Mouse (Mus musculus) kidney, adult 9 months (tissue): ENCODE measurements around the gene Ccdc177.

Experiments
- DNase-seq: peaks from one replicate; pipeline ENCODE4 v3.0.0; 2022

The Ccdc177 gene

DNA sequence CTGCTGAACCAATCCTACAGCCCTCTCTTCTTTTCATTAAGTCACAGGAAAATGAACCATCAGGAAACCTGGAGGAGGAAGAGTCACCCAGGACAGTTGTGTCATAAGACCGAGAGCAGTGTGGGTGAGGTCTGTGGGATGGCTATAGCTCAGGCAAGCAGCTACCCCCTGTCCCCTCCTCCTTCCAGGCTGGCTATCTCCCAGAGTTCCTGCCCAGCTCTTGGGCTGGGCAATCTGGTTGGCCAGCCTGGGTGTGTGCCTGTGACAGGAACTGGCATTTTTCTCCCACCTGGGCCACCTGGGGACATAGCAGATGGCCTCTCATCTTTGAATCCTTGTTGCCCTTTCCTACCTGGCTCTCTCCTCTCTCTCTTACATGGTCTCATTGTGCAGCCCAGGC lies 23.4 kb upstream of the Ccdc177 start:
- DNase-seq, result no peak

DNA sequence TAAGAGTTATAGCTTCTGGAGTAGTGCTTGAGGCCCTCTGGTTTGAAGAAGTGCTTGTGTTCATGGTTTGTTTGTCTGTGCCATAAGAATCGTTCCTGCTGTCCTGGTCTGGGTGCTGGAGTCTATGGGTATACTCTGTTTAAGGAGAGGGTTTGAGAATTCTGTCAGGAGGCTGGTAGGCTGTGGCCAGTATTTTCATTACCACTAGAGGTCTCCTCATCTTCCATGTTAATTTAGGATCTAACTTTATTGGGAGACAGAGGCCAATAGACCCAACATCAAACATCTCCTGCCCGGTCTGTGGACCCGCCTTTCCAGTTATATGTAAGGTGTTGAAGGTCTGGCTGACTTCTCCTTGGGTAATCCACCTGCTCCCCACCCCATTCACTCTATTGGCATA lies 22.4 kb upstream of the Ccdc177 start:
- DNase-seq, result peak; percentile 57

DNA sequence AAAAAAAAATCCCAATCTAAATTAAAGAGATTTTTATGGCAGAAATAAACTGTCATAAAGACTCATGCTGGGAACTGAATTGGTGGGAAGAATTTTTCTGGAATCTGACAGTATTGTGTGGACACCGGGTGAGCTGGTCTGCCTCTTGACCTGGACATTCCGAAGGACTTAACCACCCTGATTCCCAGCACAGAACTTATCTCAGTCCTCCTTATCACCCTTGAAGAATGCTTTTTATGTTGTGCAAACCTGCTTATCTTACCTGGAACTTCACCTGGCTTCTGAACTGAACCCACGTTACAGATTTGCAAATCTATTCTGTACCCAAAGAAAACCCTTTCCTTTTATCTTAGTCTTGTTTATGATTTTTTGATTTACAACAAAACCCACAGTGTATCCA lies 21.7 kb upstream of the Ccdc177 start:
- no peak for DNase-seq

DNA sequence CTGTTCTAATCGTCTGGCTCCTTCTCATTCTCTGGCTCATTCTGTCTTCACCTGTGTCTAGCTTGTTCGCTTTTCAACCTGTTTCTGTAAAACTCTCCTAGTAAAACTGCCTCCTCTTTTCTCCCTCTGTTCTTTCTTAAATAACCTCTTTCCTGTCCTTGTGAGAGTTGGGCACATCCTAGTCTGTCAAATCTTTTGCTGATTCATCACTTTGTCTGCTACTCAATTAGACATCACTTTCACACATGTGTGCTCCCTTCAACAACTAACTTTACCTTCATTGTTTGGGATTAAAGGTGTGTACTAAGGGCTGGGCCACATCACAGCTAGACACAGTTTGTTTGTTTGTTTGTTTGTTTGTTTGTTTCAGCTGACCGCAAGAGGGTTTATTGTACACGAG lies 19.3 kb upstream of the Ccdc177 start:
- DNase-seq, result no peak

DNA sequence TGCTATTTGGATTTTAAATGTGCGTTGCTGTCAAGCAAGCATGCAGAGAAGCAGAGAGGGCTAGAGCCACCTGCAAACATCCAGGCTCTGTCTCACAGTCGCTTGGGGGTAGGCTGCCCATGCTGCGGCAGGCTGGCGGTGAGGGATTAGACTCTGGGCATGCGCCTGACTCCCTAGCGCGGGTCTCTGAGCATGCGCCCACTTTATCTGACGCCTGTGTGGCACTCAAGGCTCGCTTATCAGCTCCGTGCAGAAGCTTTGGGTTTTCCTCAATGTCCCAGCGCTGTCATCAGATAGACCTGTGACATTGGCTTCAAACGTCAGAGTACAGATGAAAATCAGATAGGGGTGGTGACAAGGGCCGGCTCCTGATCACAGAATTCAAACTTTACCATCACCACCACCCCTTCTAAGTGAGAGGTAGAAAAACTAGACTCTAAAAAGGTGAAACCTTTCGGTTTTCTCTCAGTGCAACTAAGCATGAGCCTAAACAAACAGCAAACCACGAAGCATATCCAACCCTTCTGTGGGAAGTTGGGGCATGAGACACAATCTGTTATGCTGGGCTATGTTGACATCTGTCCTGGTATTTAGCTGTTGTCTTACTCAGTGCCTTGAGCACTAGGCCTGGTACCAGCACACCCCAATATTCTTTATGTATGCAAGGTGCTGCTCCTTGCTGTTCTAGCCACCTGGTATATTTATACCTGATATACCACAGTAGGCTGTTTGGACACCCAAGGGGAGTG lies 17.9 kb upstream of the Ccdc177 start:
- no peak for DNase-seq

DNA sequence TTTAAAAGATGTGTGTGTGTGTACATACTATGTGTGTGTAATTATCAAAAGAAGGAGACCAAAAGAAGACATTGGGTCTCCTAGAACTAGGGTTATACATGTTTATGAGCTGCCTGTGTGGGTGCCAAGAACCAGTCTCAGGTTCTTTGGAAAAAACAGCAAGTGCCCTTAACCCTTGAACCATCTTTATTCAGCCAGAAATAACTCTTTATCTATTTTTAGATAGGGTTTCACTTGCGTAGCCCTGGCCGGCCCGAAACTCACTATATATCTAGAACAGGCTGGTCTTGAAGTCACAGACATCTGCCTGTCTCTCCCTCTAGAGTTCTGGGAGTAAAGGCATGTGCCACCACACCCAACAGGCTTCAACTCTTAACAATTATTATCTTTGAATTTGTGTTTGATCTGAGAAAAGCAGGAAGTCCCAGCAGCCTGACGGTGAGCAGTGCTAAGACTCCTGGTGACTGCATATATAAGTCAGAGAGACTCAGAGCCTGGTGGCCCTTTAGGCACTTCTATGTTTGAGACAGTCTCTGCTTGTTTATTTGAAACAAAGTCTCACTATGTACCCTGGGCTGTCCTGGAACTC lies 15.7 kb upstream of the Ccdc177 start:
- no peak for DNase-seq

DNA sequence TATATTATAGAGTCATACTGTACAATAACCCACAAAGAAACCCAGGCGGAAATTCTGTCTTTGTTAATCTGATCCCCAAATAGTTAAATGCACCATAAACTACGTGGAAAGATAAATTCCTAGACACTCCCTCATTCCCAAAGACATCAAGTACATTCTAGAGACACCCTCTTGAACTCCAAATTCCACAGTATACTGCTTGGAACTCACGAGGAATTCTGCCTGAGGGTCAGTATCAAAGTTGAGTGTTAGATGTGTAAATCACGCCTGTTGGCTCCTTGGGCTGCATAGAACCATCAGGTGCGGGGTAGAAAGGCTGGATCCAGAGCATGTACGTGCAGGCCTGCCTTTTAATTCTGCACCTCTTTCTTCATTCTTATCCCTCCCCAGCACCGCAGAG lies 14.3 kb upstream of the Ccdc177 start:
- no peak for DNase-seq

DNA sequence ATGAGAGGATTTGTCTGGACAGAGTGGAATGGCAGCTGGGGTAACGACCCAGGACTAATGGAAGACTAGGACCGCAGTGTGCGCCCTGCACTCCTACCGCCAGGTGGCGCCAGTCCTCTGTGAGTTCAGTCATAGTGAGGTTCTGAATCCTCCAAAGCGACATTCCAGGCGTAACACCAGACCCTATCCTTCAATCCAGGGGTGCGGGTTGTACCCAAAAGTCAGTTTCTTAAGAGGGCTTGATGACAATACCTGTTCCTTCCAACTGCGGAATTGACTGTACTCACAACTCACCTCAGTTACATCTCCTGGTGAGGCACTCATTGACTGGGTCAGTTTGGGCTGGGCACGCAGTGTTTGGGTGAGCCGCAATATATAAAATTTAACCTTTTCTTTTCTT lies 9.2 kb upstream of the Ccdc177 start:
- peak; percentile 84 for DNase-seq

DNA sequence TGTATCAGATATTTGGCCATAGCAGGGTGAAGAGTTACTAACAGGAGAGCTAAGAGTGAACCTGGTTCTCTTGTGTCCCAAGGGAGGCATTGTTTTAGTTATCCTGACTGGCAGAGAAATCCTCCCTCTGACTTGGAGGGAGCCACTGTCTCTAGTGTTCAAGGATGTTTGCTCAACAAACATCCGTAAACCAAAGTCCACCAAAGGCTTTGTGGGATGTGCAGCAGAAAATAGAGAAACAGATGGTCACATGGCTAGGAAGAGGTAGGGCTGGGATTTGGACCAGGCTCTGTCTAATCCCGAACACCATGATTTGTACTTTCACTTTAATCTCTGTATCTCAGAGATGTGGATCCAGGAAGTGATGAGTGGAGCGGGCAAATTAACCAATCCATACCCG lies 3.6 kb upstream of the Ccdc177 start:
- no peak for DNase-seq

DNA sequence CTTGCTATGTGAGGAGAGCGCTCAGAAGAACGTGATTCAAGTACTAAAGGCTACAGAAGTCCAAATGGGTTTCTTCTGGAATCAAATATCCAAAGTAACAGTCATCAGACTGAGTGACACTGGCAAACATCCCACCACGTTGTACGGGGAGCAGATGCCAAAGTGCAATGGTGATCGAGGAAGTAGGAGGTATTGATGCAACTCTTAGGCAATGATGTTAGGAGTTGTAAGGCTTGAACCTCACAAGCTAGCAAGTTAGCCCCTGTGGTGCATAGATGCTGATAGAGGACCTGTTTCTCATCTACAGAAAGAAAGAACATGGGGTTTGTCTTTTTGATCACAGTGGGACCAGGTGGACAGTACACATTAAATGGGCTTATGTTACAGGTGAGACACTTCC lies 2.5 kb upstream of the Ccdc177 start:
- DNase-seq, result no peak

DNA sequence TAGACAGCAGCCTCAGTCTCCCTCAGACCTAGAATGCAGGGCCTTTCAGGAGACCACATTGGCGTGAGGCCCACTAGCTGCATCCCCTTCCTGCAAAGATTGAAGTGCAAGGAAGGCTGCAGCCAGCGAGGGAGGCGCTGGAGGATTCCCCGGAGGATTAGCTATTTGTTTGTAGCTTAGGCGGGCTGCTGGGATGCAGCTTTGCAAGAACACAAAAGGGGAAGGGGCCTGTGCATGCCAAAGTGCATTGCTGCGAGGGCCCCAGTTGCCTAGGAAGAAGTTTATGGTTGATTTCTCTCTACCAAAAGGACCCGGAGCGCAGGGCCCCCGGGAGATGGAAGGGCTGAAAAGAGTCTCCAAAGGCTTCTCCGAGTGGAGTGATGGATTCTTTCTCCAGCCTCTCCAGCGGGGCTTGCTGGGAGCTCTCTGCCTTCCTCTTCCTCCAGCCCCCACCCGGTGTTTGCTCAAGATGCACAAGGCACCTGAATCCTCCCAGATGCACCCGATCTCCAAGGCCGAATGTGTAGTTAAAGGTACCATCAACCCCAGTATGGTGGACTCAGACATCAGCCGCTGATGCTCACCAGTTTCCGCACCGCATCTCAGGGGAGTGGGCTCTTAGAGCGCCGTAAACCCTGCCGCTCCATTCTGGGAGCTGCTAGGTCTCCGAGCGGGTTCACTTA lies 633 bp downstream of the Ccdc177 start:
- DNase-seq, result no peak

DNA sequence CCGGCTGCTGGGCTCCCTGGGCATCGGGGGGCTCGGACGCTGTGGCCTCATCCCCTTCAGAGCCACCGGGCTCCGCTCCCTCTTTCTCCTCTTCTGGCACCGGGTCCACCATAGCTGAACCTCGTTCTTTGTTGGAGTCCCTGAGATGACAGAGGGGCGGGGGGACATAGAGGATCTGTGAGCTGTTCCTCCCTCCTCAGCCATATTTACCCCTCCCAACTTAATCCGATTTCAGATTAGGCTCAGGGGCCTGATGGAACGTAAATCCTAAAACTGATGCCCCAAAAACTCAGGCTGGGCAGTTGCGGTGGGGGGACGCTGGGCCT lies 1.1 kb downstream of the Ccdc177 start:
- DNase-seq, result no peak

DNA sequence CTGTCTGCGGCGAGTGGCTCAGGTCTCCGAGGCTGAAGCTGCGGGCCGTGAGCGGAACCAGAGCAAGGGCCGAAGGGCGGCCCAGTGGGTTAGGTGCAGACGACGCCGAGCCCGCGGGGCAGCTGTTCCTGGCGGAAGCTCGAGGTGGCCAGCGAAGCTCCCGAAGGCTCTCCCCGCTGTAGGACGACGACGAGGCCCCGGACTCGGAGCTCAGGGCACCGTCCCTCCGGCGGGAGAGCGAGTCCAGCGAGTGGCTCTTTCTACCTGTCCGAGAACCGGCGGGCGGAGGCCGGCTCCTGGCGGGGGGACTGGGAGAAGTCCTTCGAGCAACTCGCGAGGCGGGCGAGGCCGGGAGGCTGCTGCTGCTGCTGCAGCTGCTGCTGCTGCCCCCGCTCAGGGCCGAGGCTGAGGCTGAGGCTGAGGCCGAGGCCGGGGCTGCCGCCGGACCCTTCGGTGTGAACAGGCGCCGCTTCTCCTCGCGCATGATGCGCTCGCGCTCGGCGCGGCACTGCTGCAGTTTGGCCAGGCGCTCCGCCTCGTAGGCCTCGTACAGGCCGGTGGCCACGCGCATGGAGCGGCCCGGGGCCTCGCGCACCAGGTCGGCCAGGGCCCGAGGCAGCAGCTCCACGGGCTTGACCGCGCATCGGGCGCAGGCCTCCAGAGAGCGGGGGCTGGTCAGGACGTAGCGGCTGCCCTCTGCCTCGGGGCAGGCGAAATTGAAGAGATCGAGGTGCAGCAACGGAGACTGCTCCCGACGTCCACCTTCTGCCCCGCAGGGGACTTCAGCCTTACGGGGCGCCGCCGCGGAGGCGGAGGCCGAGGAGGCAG lies 1.7 kb downstream of the Ccdc177 start:
- no peak for DNase-seq

DNA sequence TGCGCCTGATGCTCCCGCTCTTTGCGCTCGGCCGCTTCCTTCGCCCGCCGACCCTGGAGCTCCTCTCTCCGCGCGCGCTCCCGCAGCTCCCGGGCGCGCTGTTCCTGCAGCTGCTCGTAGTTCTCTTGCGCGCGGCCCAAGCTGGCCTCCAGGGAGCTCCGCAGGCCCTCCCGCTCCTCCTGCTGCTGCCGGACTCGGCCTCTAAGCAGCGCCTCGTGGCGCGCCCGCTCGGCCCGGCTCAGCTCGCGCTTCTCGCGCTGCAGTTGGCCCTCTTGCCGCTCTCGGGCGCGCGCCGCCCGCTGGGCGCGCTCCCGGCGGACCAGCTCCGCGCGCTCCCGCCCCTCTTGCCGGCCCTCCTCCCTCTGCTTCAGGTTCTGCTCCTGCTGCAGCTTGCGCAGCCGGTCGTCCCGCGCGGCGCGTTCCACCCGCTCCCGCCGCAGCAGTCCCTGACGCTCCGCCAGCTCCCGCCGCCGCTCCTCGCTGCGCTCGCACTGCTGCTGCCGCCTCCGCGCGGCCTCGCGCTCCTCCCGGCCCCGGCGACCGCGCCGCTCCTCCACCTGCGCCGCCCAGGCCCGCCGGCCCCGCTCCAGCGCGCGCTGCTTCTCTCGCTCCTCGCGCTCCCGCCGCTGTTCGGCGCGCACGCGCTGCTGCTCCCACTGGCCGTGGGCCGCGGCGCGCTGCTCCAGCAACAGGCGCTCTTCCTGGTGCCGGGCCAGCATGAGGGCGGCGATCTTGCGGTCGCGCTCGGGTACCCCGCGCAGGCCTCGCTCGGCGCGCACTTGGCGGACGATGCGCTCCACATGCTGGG lies 2.5 kb downstream of the Ccdc177 start:
- DNase-seq, result peak; percentile 68

DNA sequence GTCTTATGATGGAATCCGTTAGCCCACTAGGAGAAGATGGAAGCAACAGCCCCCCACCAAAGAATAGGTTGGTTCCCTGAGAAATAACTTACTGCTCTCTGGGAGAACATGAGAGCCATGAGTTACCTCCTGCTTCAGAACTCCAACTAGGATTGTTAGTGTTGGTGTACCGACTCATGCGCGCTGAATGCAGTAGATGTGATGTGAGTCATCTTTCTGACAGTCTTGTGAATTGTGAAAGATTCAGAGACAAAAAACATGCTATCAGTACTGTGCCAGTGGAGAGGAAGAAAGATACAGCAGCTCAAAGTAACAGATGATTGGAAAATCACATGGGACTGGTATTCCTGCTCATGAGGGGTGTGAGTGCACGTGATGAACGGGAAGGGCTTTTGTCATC lies 8.9 kb downstream of the Ccdc177 start:
- no peak for DNase-seq

DNA sequence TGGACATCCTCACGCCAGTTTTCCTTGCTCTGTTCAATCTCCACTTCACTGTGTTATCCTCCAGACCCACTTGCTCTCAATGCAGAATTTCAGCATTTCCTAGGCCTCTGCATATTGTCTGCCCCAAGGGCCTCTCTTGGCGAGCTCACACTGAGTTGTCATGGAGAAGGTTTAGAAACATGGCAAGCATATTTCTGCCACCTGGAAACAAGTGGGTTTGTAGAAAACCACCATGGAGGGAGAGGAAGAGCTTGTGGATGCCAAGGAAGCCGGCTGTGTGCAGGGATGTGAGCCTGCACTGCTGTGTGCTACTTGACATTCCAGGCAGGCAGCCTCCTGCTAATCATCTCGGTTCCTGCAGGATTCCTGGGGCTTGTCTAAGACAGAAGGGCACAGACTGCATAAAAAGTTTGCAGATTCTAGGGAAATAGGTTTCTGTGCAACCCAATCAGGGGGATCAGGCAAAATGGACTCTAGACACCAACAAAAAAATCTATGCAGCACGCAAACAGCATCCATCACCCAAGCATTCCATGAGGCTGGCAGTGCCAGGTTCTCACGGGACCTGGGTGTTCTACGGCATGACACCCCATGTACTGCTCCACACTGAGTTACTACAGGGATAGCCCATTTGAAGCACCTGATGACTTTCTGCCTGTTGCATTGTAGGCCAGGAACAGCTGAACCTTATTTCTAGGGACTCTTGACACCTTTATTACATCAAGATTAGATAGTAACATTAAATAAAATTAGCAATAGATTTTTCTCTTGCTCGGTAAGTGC lies 14.3 kb downstream of the Ccdc177 start:
- DNase-seq, result no peak

DNA sequence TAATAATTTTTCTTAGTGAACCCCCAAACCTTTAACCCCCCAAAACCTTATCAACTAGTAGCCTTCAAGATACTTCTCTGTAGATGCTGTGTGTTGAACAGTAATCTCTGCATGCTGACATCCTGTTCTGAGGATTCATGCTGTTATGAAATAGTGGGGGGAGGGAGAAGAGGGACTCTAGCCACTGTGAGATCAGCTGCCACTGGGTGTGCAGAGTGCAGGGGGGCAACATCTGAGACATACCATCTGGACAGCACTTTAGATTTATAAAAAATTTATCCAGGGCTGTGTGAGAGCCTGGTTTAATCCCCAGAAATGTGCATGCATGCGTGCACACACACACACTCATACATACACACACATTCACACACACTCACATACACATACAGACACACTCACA lies 15.9 kb downstream of the Ccdc177 start:
- DNase-seq, result no peak

DNA sequence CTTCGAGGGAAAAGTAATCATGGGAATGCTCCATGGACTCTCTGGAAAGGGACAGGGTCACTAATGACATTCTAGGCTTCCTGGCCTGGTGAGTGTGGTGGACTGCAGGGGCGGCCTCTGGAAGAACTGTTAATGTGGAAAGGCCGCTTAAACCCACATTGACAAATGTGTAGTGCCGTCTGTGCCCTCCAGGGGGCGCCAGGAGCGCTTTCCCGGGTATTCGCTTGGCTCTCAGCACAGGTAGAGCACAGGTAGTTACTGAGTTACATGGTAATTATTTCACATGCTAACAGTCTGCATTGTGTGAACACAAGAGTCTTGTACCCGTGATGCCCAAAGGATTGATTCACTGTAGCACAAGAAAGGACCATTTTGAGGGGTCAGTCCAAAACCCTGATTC lies 21.0 kb downstream of the Ccdc177 start:
- DNase-seq, result peak; percentile 48

DNA sequence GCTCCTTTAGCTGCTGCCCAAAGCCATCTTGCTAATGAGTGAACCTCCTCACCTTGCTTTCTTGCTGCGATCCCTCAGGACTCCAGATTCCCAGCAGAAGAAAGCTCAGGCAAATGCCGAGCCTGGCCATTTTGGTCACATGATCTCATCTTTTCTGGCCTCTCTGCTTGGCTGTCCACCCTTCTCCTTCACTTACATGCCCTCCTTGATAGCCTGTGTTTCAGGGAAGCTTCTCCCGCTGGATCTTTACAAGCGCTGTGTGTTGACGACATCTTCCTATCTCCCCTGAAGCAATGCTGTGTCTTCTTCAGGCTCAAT lies 23.2 kb downstream of the Ccdc177 start:
- DNase-seq, result no peak

DNA sequence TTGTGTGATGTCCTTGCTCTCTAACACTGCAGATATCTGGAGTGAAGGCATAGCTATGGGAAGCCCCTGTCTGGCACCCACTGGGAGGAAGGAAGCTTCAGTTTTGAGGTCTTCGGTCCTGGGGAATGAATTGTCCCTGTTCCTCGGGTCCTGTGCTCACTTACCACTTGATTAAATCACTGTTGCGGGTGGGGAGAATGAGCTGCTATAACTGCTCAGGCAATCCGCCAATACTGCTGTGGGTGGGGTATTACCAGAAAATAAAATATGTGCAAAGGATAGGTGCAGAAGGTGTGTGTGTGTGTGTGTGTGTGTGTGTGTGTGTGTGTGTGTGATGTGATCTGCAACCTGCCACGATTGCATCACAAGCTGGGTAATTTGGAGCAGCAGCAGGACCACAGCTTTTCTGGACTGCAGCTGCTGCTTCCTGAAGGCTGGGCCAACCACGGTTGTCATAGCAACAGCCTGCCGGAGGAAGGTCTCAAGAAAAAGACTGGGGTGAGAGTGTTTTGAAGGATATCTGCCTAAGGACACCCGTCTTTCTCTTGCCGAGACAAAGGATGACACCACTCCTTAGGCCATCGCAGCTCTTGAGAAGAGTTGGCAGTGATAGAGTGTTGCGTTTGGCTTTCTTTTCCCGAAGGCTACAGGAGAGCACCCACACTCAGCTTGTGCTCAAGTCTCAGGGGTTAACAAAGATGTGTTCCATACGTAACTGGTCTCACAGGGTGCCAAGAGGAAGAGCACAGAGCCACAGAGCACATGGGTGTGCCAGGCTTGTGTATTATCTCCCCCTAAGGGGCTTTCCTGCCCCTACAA lies 23.8 kb downstream of the Ccdc177 start:
- DNase-seq, result no peak
